Mouse (Mus musculus): Measurements from ENCODE around the gene Cyp3a13. TPM values are rescaled to one million over a fixed set of nuclear protein-coding genes. Genes with fewer than 3 reads are reported as not detected.
"Not testable (repeated sequence)": the region's sequence is repeated elsewhere in the genome, so short reads cannot be mapped to it uniquely, and the experiment has no call there.

Cyp3a13 gene
- total RNA-seq, 2 experiments from 2014 or later: 0.19 TPM; not detected in 1

DNA sequence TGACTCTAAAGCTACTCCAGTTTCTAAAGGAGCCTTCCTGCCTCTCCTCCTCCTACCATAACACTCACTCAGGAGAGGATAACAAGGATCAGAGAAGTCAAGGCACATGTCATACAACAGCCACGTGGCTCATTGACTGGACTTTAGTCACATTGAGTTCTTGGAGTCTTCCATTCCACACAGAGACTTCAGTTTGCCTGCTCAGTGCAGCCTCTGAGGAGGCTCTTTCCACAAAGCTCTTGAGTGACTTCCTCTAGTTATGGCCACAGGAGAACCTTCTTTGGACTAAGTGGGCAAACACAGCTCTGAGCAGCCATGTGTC lies 49.1 kb downstream of the Cyp3a13 start:
- DNase-seq (ENCODE audit: low spot score in 2 of 2): not testable (repeated sequence)

DNA sequence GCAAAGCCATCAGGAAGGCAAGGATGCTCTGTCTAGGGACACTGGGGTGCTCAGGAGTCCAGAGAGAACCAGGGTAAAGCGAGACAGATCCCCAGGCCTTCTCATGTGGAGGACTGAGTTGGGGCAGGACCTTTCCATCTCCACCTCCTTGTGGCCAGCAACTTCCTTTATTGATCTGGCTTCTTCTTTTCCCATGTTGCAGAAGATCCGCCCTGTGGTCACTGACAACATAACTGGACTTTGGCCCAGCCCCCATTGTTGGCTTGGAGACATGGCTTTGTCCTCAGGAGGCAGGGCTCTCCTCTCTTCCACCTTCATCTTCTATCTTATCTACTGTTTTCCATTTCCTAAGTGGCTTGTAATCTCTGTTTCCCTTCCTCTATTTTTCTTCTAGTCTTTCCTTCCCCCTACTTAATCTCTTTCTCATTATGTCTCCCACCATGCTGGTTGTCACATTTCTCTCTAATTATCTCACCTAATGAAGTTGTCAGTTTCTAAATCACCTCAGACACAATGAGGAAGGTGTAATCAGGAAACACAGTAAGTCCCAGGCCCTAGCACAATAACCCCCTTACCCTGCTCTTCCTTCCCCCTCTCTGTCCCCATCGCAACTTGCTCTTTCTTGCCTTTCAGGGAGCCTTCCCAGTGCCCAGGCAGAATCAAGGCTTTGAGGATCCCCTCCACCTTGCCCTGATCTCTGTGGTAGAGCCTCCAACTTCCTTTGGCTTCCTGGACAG lies 49.6 kb downstream of the Cyp3a13 start, which contains the start of gene Pilrb2:
Gene Pilrb2 (minus strand): TSS at position 172 of the 737 bp plus-strand sequence.
- DNase-seq (ENCODE audit: low spot score in 2 of 2): not testable (repeated sequence)

DNA sequence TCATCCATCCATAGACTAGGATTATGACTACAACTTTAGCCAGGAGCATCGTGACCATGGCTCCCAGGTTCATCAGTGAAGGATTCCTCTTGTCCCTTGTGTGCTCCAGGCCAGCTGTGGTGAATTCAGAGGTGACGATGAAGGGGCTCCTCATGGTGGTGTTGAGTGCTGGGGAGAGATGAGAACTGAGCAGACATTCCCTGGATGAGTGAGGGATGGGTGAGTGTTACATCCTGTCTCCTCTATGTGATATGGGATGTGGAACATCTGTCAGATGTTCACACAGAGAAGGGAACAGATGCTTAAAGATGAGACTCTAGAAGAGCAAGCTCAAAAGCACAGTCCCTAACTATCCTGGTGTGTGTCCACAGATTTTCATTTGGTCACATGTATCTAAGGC lies 52.8 kb downstream of the Cyp3a13 start:
- not testable (repeated sequence) for DNase-seq (ENCODE audit: low spot score in 2 of 2)

DNA sequence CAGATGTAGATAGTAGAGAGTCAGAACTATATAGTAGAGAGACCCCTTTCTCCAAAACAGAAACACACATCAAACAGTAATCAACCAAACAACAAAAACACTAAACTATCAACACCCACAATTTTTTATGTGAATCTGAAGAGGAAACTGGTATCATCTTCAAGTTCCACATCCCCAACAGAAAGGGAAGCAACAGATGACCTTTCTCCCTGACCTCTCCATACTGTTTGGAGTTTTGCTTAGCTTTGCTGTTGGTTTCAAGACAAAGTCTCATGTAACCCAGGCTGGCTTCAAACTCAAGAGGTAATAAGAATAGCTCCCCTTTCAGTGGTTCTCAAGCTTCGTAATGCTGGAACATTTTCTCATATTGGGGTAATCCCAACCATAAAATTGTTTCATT lies 57.4 kb downstream of the Cyp3a13 start:
- not testable (repeated sequence) for DNase-seq (ENCODE audit: low spot score in 2 of 2)

DNA sequence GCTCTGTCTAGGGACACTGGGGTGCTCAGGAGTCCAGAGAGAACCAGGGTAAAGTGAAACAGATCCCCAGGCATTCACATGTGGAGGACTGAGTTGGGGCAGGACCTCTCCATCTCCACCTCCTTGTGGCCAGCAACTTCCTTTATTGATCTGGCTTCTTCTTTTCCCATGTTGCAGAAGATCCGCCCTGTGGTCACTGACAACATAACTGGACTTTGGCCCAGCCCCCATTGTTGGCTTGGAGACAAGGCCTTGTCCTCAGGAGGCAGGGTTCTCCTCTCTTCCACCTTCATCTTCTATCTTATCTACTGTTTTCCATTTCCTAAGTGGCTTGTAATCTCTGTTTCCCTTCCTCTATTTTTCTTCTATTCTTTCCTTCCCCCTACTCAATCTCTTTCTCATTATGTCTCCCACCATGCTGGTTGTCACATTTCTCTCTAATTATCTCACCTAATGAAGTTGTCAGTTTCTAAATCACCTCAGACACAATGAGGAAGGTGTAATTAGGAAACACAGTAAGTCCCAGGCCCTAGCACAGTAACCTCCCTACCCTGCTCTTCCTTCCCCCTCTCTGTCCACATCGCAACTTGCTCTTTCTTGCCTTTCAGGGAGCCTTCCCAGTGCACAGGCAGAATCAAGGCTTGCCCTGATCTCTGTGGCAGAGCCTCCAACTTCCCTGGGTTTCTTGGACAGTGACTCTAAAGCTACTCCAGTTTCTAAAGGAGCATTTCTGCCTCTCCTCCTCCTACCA lies 63.3 kb downstream of the Cyp3a13 start, which contains the start of gene Pilrb1:
Gene Pilrb1 (minus strand): TSS at position 147 of the 751 bp plus-strand sequence.
- DNase-seq (ENCODE audit: low spot score in 2 of 2): not testable (repeated sequence)

DNA sequence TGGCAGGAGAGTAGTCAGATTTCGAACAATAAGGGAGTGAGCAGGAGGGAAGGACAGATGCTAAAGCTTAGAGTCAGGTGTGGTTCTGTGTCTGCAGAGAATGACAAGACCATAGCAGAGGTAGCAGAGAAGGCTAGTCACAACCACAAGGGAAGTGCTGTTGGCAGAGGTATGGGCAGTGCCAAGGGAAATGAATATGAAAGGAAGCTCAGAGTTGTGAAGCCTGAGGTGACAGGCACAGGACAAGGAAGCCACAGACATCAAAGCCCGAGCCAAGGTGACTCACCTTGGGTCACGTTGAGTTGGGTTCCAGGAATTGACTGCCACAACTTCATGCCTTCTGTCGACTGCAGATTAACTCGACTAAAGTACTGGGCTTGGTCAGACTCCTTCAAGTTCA lies 64.5 kb downstream of the Cyp3a13 start:
- not testable (repeated sequence) for DNase-seq (ENCODE audit: low spot score in 2 of 2)

DNA sequence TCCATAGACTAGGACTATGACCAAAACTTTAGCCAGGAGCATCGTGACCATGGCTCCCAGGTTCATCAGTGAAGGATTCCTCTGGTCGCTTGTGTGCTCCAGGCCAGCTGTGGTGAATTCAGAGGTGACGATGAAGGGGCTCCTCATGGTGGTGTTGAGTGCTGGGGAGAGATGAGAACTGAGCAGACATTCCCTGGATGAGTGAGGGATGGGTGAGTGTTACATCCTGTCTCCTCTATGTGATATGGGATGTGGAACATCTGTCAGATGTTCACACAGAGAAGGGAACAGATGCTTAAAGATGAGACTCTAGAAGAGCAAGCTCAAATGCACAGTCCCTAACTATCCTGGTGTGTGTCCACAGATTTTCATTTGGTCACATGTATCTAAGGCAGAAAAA lies 66.5 kb downstream of the Cyp3a13 start:
- DNase-seq (ENCODE audit: low spot score in 2 of 2): not testable (repeated sequence)

DNA sequence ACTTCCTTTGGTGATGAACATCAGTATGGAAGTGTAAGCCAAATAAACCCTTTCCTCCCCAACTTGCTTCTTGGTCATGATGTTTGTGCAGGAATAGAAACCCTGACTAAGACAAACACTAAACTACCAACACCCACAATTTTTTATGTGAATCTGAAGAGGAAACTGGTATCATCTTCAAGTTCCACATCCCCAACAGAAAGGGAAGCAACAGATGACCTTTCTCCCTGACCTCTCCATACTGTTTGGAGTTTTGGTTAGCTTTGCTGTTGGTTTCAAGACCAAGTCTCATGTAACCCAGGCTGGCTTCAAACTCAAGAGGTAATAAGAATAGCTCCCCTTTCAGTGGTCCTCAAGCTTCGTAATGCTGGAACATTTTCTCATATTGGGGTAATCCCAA lies 71.1 kb downstream of the Cyp3a13 start:
- not testable (repeated sequence) for DNase-seq (ENCODE audit: low spot score in 2 of 2)

Other genes starting within 250 kb of the Cyp3a13 start
- gene Agfg2, start 236.9 kb downstream of the Cyp3a13 start, total RNA-seq (2021): 10 to 100 TPM; 46.9 to 48.9 TPM
- gene Nyap1, start 180.0 kb downstream of the Cyp3a13 start, total RNA-seq (2021): 10 to 100 TPM; 80.1 to 82.0 TPM
- 100 to 1,000 TPM; 139 to 145 TPM for gene Tsc22d4, start 175.9 kb downstream of the Cyp3a13 start, total RNA-seq (2021)
- gene Ppp1r35, start 142.8 kb downstream of the Cyp3a13 start, total RNA-seq (2021): 10 to 100 TPM; 23.7 to 25.7 TPM
- 10 to 100 TPM; 39.1 to 50.2 TPM for gene Mepce, start 134.0 kb downstream of the Cyp3a13 start, total RNA-seq (2021)
- gene Zcwpw1, start 133.8 kb downstream of the Cyp3a13 start, total RNA-seq (2021): 1 to 10 TPM; 5.9 to 7.6 TPM
- gene Pilra, start 85.3 kb downstream of the Cyp3a13 start, total RNA-seq (2021): under 1 TPM; 0.51 to 0.91 TPM
- gene Pilrb1, start 63.5 kb downstream of the Cyp3a13 start, total RNA-seq (2021): not detected
- gene Pilrb2, start 49.8 kb downstream of the Cyp3a13 start, total RNA-seq (2021): under 1 TPM in 1 of 2 experiments, not detected in 1; 0.19 TPM
- 10 to 100 TPM; 13.0 to 15.0 TPM for gene Gjc3, start 41.5 kb upstream of the Cyp3a13 start, total RNA-seq (2021)
- not detected for gene Azgp1, start 59.9 kb upstream of the Cyp3a13 start, total RNA-seq (2021)
- not detected for gene Smok3a, start 99.6 kb upstream of the Cyp3a13 start, total RNA-seq (2021)
- gene Smok3b, start 99.8 kb upstream of the Cyp3a13 start, total RNA-seq (2021): not detected
- not detected for gene Smok3c, start 131.6 kb upstream of the Cyp3a13 start, total RNA-seq (2021)
- 10 to 100 TPM; 40.5 to 42.3 TPM for gene Zkscan1, start 163.5 kb upstream of the Cyp3a13 start, total RNA-seq (2021)
- 10 to 100 TPM; 17.2 to 17.4 TPM for gene Zscan21, start 195.3 kb upstream of the Cyp3a13 start, total RNA-seq (2021)
- 10 to 100 TPM; 11.2 to 12.6 TPM for gene Zfp113, start 234.1 kb upstream of the Cyp3a13 start, total RNA-seq (2021)
- gene Cops6, start 239.5 kb upstream of the Cyp3a13 start, total RNA-seq (2021): 100 to 1,000 TPM; 142 to 146 TPM

Measured in left cerebral cortex, adult 18-20 months (tissue).